Mouse (Mus musculus) cerebellum, adult 11 months (tissue): ENCODE data around the gene Rrm1.
A peak's percentile ranks its signal among the peaks of the same experiment; 100 is the strongest.
"Not testable (repeated sequence)": the region's sequence is repeated elsewhere in the genome, so short reads cannot be mapped to it uniquely, and the experiment has no call there.

Experiments used
- DNase-seq: peaks from one replicate; pipeline ENCODE4 v3.0.0; 2022

The Rrm1 gene

DNA sequence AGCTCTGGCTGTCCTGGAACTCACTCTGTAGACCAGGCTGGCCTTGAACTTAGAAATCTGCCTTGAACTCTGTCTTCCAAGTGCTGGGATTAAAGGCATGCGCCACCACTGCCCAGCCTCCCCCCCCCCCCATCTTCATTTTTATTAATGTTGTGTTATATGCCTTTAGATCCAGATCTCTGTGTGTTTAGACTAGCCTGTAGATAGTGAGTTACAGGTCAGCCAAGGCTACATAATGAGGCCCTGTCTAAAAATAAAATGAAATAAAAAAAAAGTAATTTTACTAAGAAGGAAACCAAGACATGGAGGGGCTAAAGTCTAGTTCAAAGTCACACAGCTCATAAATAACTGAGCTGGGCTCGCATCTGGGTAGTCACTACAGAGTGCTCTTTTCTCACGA is 37.4 kb downstream of the Rrm1 start:
- no peak for DNase-seq

DNA sequence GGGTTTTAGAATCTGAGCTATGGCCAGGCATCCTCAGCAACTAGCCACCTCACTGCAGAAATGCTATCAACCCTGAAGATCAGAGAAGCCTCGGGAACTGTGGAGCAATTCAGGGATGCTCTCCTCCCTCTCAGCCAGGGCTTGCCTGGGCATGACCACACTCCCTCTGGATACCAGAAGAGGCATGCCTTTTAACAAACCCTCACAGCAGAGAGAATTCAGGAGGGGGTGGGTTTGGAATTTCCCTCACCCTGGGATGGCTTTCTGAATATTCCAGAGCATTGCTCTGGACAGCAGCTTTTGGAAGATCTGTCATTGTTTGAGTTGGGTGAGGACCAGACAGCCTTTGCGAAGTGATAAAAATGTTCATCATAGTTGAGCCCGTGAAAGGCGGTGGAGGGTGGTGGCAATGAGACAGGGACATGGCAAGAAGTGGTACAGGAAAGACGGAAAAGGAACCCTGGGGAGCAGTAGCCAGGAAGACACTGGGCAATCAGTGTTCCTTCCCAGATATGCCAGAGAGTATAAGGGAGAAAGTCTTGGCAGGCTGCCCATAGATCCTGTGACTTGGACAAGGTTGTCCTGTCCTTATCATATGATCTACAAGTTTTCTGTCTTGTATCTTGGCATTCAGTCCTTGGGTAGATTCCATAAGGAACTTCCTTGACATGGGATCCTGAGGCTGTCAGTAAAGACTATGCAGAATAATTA is 38.0 kb downstream of the Rrm1 start:
- no peak for DNase-seq

DNA sequence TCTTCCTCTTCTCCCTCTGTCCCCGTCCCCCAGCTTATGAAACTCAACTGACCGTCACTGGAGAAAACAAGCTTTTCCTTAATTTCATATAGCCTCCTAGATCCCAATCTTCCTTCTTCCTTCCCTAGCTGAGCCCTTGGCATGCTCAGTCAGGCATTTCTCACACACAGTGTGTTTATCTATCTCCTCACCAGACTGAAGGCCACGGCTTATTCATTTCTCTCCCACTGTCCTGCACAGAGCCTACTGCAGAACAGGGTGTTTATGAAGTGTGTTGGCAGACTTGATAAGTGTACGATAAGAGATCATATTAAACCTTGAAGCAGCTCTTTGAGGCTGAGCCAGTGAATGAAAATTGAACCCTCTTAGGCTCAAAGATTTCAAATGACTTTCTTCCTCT is 39.3 kb downstream of the Rrm1 start:
- DNase-seq: no peak

- no peak for DNase-seq
These were observed 40.1 kb downstream of the Rrm1 start, which contains the start of gene Olfr543 for GRCm38 (mm10) chr7:102481579-102481978. Gene Olfr543, minus strand, starts transcription at chr7:102481679.

GRCm38 (mm10) chr7:102483665-102484064 is 42.2 kb downstream of the Rrm1 start:
- no peak for DNase-seq

DNA sequence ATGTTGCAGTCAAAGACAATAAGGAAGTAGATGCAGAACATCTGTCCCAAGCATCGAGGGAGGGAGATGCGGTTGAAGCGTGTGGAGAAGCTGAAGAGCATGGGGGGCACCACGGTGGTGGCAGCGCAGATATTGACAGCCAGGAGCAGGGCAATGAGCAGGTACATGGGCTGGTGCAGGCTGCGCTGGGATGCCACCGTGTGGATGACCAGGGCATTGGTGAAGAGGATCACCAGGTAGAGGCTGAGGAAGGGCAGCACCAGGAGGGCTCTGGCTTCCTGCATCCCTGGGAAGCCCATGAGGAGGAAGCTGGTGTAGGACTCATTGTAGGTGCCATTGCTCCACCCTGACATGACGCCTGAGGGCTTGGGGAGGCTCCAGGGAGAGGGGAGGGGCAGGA is 43.3 kb downstream of the Rrm1 start:
- DNase-seq: not testable (repeated sequence)

DNA sequence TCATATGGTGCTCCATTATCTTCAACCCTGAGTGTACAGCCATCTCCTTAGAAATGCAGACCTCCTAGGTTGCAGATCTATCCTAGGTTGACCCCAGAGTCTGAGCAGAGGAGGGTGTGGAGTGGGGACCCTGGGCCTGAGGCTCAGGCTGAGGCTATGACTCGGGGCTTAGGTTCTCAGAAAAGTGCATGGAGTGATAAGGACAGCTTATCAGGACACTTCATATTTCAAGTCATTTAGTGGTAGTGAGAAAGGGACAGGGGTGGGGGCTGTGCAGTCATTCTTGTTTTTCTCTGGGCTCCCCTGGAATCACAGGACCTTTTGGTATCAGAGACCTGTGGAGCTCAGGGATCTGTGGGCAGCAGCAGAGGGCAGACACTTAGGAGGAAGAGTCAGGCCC is 44.6 kb downstream of the Rrm1 start:
- DNase-seq: no peak

- DNase-seq: no peak
These were observed 46.7 kb downstream of the Rrm1 start, which contains the start of gene Olfr544 for GRCm38 (mm10) chr7:102488161-102488560. Gene Olfr544, minus strand, starts transcription at chr7:102488313.

- DNase-seq: not testable (repeated sequence)
These were observed 52.9 kb downstream of the Rrm1 start for GRCm38 (mm10) chr7:102494416-102494815.

- DNase-seq: no peak
These were observed 58.0 kb downstream of the Rrm1 start, which contains the start of gene Olfr545 for GRCm38 (mm10) chr7:102499473-102499872. Gene Olfr545, minus strand, starts transcription at chr7:102499573.

DNA sequence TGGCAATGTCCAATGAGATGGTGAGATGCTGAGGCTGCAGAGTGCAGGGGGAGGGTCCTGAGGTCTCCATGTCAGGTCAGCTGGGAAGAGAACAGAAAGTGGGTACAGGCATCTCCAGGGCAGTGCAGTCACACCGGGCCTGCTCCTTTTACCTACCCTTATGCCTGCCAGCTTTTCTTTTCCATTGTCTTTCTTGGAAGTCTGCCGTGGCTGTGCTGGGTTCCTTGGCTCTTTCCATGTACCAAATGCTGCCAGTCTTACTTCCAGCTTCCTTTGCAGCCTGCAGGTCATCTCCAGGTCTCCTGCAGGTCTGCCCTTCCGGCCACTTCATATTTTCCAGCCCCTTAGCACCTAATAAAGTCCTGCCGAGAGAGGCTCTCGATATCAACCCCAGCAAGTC is 60.5 kb downstream of the Rrm1 start:
- DNase-seq: peak; percentile 28

DNA sequence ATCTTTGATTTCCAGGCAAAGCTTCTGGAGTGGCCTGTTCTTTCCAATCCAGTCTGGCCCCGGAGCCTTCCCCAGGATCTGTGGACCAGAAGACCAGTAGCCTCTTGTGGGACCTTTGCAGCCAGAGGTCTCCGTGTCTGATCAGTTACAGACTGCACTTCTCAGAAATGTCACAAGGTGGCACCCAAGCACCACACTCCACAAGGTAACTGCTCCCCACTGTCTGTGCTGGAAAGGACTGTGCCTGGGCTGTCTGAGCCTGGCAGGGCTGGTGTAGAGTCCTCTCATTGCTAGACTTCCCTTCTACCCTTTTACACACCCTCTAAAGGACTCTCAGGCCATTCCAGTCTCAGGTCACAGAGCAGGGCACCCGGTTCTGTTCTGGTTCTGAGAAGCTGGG is 65.4 kb downstream of the Rrm1 start:
- peak; percentile 66 for DNase-seq

DNA sequence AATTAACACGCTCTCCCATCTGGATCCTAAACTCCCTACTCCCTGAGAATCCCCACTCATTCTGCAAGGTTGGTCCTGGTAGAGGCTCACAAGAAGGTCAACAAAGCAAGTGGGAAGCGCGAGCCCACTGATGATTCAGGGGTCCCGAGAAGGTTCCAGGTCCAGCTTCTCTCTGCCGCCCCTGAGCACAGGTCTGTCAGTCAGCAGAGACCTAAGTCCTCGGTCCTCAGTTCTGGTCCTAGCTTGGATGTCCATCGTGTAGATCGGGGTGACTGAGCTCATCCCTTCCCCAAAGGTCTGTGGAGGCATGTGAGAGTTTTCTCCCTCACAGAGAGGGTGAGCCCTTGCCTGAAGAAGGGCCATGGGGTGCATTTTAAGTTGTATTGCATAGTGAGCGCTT is 66.6 kb downstream of the Rrm1 start:
- DNase-seq: no peak

GRCm38 (mm10) chr7:102508666-102509065 is 67.2 kb downstream of the Rrm1 start:
- no peak for DNase-seq

DNA sequence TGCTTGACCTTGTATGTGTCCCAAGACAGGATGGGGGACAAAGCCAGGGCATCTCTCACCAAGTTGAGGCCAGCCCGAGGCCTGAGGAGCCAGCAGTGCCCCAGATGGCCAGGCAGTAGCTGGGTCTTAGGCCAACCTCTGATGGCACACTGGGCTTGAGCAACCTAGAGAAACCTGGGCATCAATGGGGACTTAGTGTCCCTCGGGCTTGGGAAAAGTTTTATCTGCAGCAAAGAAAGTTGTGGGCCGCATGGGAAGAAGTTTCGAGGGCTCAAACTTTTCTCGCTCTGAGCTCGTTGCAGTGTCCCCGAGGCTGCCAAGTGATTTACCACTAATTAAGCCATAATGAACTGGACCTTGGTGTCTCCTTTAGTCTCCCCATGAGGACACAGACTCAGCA is 68.2 kb downstream of the Rrm1 start:
- DNase-seq: no peak

DNA sequence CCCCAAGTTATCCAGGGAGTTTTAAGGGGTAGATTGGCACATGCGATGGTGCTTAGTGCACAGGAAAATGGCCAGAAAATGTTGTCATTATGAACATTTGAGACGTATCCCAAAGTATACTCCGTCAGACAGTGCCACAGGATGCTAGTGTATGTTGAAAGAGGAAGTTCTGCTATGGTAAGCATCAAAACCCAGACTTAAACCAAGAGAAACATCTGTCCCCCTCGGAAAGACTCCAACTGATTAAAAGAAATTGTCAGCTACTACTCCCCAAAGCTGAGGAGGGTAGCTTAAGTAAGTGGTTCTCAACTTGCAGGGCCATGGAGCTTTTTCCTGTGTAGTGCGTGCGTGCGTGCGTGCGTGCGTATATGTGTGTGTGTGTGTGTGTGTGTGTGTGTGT is 70.4 kb downstream of the Rrm1 start:
- no peak for DNase-seq

GRCm38 (mm10) chr7:102512814-102513435 is 71.4 kb downstream of the Rrm1 start:
- DNase-seq: peak; percentile 76

DNA sequence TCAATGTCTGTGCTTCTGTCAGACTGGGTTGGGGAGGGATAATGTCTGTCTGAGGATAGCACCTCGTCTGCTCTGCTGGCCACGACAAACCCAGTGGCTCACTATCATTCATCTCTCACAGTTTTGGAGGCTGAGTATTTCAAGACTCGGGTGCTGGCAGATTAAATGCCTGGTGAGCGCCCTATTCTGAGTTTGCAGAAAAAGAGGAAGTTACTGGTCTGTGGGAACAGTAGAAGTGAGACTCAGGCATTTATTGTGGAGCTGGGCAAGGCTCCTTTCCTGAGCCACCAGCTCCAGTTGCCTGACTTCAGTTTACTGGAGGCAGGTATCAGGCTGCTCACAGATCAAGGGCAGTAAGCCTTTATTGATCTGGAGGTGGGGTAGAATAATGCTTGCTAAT is 72.6 kb downstream of the Rrm1 start:
- no peak for DNase-seq

GRCm38 (mm10) chr7:102516261-102517050 is 75.0 kb downstream of the Rrm1 start:
- DNase-seq: no peak

GRCm38 (mm10) chr7:102517051-102517335 is 75.5 kb downstream of the Rrm1 start:
- no peak for DNase-seq
